Mouse (Mus musculus) MEL (cell line): Measurements from ENCODE around the gene Ak1.

Experiments
- CTCF ChIP-seq, 3 experiments: IDR thresholded peaks in 2 of 3; conservative IDR thresholded peaks in 1 of 3; 2 replicates each; pipeline ENCODE4 v1.5.1; 2011 to 2012; ENCODE audit warnings: low read length in 3 of 3, low read depth in 2 of 3, mild to moderate bottlenecking in 2 of 3, improper control_type of control experiment in 1 of 3, inconsistent platforms in 1 of 3, mixed read lengths in 1 of 3, moderate library complexity in 1 of 3; ENCODE audit not compliant: control insufficient read depth in 1 of 3, insufficient read depth in 1 of 3, poor library complexity in 1 of 3, severe bottlenecking in 1 of 3
- E2F4 ChIP-seq: IDR thresholded peaks from 2 replicates; pipeline ENCODE4 v1.6.1; 2011; ENCODE audit warnings: low read depth, low read length, improper control_type of control experiment, borderline replicate concordance
- UBTF ChIP-seq: IDR thresholded peaks from 2 replicates; pipeline ENCODE4 v1.6.1; 2012; ENCODE audit warnings: low read depth, mild to moderate bottlenecking, inconsistent platforms, low read length, improper control_type of control experiment, moderate library complexity, borderline replicate concordance; ENCODE audit not compliant: insufficient read depth

DNA sequence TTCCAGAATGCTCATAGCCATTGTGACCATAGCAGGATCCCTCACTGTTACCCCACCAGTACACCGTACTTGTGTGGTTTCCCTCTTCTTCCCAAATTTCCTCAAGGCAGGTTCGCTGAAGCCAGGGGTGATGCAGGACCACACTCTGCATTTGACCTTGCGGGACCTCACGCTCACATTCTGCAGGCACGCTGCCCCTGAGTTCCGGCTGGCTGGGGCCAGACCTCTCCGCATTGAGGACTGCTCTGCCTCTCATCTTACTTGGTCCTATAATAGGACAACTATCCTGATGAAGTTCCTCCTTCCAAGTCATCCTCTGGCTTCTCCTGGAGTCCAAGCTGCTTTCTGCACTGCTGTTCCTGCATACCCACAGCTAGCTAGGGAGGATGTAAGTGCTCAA is 15.1 kb downstream of the Ak1 start:
- no peak for TF ChIP-seq CTCF (IDR thresholded peaks at IDR 0.05 in 2 of 3, conservative IDR thresholded peaks at IDR 0.05 in 1 of 3; ENCODE audit: control insufficient read depth in 1 of 3, insufficient read depth in 1 of 3, low read depth in 2 of 3, low read length in 3 of 3, poor library complexity in 1 of 3, severe bottlenecking in 1 of 3)
- no peak for TF ChIP-seq E2F4
- no peak for TF ChIP-seq UBTF
